Mouse (Mus musculus) C2C12 (cell line): ENCODE measurements around the gene Rapgef1. TPM values are rescaled to one million over a fixed set of nuclear protein-coding genes. Genes with fewer than 3 reads are reported as not detected.

Experiments used
- H3K27me3 ChIP-seq: one replicate; pipeline ENCODE4 v1.6.1; 2011; ENCODE audit not compliant: control insufficient read depth, insufficient read depth, insufficient read length
- H3K36me3 ChIP-seq: one replicate; pipeline ENCODE4 v1.6.1; 2011; ENCODE audit not compliant: control insufficient read depth, insufficient read depth
- H3K4me3 ChIP-seq: one replicate; pipeline ENCODE4 v1.5.1; 2011; ENCODE audit warnings: mild to moderate bottlenecking, control low read depth; ENCODE audit not compliant: poor library complexity, insufficient read depth, severe bottlenecking
- H3K79me2 ChIP-seq: one replicate; pipeline ENCODE4 v1.6.1; 2011; ENCODE audit not compliant: control insufficient read depth, insufficient read depth
- H3K79me3 ChIP-seq: one replicate; pipeline ENCODE4 v1.6.1; 2011; ENCODE audit warnings: low read depth, control low read depth
- H3ac ChIP-seq: one replicate; pipeline ENCODE3; 2011; ENCODE audit warnings: low read depth; ENCODE audit not compliant: control insufficient read depth, insufficient read length
- CEBPB ChIP-seq: IDR thresholded peaks from one replicate; pipeline ENCODE4 v1.6.1; 2011; ENCODE audit warnings: low read depth, mild to moderate bottlenecking, control low read depth, moderate library complexity
- CTCF ChIP-seq: IDR thresholded peaks from one replicate; pipeline ENCODE4 v1.5.1; 2011; ENCODE audit not compliant: control insufficient read depth, insufficient read depth, insufficient read length
- FOSL1 ChIP-seq: IDR thresholded peaks from one replicate; pipeline ENCODE4 v1.8.0; 2011; ENCODE audit warnings: mild to moderate bottlenecking, low read length; ENCODE audit not compliant: poor library complexity, insufficient read depth, severe bottlenecking
- MAX ChIP-seq: IDR thresholded peaks from one replicate; pipeline ENCODE4 v1.6.1; 2011; ENCODE audit warnings: mild to moderate bottlenecking, control low read depth
- MYOD1 ChIP-seq: IDR thresholded peaks from one replicate; pipeline ENCODE4 v1.6.1; 2011; ENCODE audit warnings: low read depth; ENCODE audit not compliant: control insufficient read depth, insufficient read length
- MYOG ChIP-seq: IDR thresholded peaks from one replicate; pipeline ENCODE4 v1.6.1; 2011; ENCODE audit not compliant: control insufficient read depth, insufficient read length; ENCODE audit errors: extremely low read depth
- USF1 ChIP-seq: IDR thresholded peaks from one replicate; pipeline ENCODE4 v1.6.1; 2011; ENCODE audit warnings: low read depth, mild to moderate bottlenecking, control low read depth, moderate library complexity
- polyA plus RNA-seq: library from polyadenylated mRNA; unstranded; fragments of >200 nt; fragmentation: generic; extraction: Trizol; gene quantifications from one replicate; pipeline ENCODE4 v1.2.1, GENCODE M21; 2012; ENCODE audit warnings: missing spikeins

The Rapgef1 gene
- polyA plus RNA-seq, 1 experiment: 48.9 TPM

- H3K4me3 ChIP-seq: no peak overlapping the region
- no peaks in the 10 kb centered on the region for H3K27me3 ChIP-seq
- H3K79me3 ChIP-seq: no peaks in the 10 kb centered on the region
- peaks cover 74% of the 10 kb centered on the region for H3K36me3 ChIP-seq
- H3K79me2 ChIP-seq: no peaks in the 10 kb centered on the region
- H3ac ChIP-seq: no peak overlapping the region
- no peak for TF ChIP-seq CTCF
- TF ChIP-seq FOSL1: no peak
- TF ChIP-seq MAX: no peak
Observed at GRCm38 (mm10) chr2:29700898-29701297, 81.4 kb downstream of the Rapgef1 start.

- no peaks in the 10 kb centered on the region for H3K27me3 ChIP-seq
- H3K4me3 ChIP-seq: no peak overlapping the region
- H3K79me2 ChIP-seq: no peaks in the 10 kb centered on the region
- H3K79me3 ChIP-seq: no peaks in the 10 kb centered on the region
- TF ChIP-seq MAX (no peak), MYOD1 (no peak), FOSL1 (no peak), CEBPB (no peak), USF1 (no peak), MYOG (no peak), CTCF (no peak)
- peaks cover 73% of the 10 kb centered on the region for H3K36me3 ChIP-seq
- H3ac ChIP-seq: no peak overlapping the region
Observed at GRCm38 (mm10) chr2:29701393-29701792, 81.9 kb downstream of the Rapgef1 start.

GRCm38 (mm10) chr2:29702189-29702588, 82.7 kb downstream of the Rapgef1 start:
- TF ChIP-seq MYOD1 (no peak), CTCF (no peak), MAX (no peak), USF1 (no peak), FOSL1 (no peak), CEBPB (no peak), MYOG (no peak)
- H3K4me3 ChIP-seq: no peak overlapping the region
- no peaks in the 10 kb centered on the region for H3K27me3 ChIP-seq
- peaks cover 74% of the 10 kb centered on the region for H3K36me3 ChIP-seq
- H3K79me2 ChIP-seq: no peaks in the 10 kb centered on the region
- H3K79me3 ChIP-seq: no peaks in the 10 kb centered on the region
- no peak overlapping the region for H3ac ChIP-seq

- Histone ChIP-seq H3ac (no peak overlapping the region), H3K27me3 (no peaks in the 10 kb centered on the region), H3K79me3 (no peaks in the 10 kb centered on the region), H3K79me2 (no peaks in the 10 kb centered on the region), H3K4me3 (no peak overlapping the region), H3K36me3 (peaks cover 75% of the 10 kb centered on the region)
- TF ChIP-seq MYOD1: peak; percentile 11
- TF ChIP-seq CEBPB: no peak
Observed at GRCm38 (mm10) chr2:29703104-29704081, 83.9 kb downstream of the Rapgef1 start.

- Histone ChIP-seq H3K36me3 (peaks cover 69% of the 10 kb centered on the region), H3ac (no peak overlapping the region), H3K27me3 (no peaks in the 10 kb centered on the region), H3K4me3 (no peak overlapping the region), H3K79me3 (no peaks in the 10 kb centered on the region), H3K79me2 (no peaks in the 10 kb centered on the region)
- no peak for TF ChIP-seq CEBPB
- no peak for TF ChIP-seq MYOD1
- TF ChIP-seq MYOG: no peak
- no peak for TF ChIP-seq CTCF
Observed at GRCm38 (mm10) chr2:29705493-29705892, 86.0 kb downstream of the Rapgef1 start.
